Mouse (Mus musculus): ENCODE data around the gene Phactr1. TPM values are rescaled to one million over a fixed set of nuclear protein-coding genes. Genes with fewer than 3 reads are reported as not detected.

The Phactr1 gene
- polyA plus RNA-seq, 1 experiment from 2014 or later = 41.1 TPM

DNA sequence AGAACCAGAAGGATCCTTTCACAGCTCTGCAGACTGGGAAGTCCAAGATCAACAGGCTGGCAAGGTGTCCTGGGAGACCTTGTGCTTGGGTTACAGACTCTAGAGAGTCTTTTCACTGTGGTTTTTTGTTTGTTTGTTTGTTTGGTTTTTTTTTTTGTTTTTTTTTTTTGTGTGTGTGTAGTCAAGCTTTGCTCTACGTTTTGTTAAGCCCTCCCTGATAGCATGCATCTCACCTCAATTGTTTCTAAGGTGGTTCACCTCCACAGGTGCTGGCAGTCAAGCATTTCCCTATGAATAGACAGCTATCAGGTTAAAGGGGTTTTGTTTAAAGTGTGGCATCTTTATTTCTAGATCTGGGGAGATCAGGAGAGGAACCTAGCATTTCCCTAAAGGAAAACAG is 191.7 kb downstream of the Phactr1 start:
- Histone ChIP-seq H3K4me2 (ENCODE audit: low read depth) (no peak overlapping the region), H3K27me3 (ENCODE audit: control insufficient read depth, insufficient read depth, low read length) (no peaks in the 10 kb centered on the region), H3K4me3 (ENCODE audit: low read depth, low read length) (no peak overlapping the region), H3K27ac (ENCODE audit: low read depth, low read length) (no peak overlapping the region), H3K36me3 (ENCODE audit: control insufficient read depth, insufficient read depth, low read length) (no peaks in the 10 kb centered on the region), H3K9ac (ENCODE audit: low read length) (no peak overlapping the region), H3K9me3 (ENCODE audit: control insufficient read depth, low read length) (no peaks in the 10 kb centered on the region), H3K4me1 (ENCODE audit: control insufficient read depth, insufficient read depth, low read length) (no peaks in the 10 kb centered on the region)
- ATAC-seq (ENCODE audit: insufficient read depth, low FRiP score, low TSS enrichment) (no peak), DNase-seq (ENCODE audit: low spot score) (no peak)
- WGBS = 22% methylated on average over 1 of the region's 1 CpGs

DNA sequence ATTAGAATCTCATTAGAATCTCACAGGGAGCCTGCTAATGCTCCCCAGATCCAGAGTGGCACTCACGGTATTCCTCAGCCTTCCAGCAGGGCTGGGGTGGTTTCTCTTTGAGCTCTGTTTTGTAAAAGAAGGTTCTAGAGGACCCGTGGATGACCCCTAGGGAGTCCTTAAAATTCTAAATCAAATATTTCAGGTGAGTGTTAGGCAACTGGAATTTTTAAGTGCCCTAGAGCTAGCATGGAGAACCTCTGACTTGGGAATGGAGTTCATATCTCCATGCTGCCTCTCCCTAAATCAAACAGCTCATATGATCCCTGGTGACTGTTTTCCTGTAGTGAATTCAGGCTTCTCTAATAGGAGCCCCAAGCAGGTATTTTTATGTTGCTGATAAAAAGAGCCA is 197.9 kb downstream of the Phactr1 start:
- Histone ChIP-seq H3K27ac (ENCODE audit: low read depth, low read length) (no peak overlapping the region), H3K9me3 (ENCODE audit: control insufficient read depth, low read length) (no peaks in the 10 kb centered on the region), H3K4me1 (ENCODE audit: control insufficient read depth, insufficient read depth, low read length) (no peaks in the 10 kb centered on the region), H3K4me2 (ENCODE audit: low read depth) (no peak overlapping the region), H3K27me3 (ENCODE audit: control insufficient read depth, insufficient read depth, low read length) (no peaks in the 10 kb centered on the region), H3K9ac (ENCODE audit: low read length) (no peak overlapping the region), H3K4me3 (ENCODE audit: low read depth, low read length) (no peak overlapping the region), H3K36me3 (ENCODE audit: control insufficient read depth, insufficient read depth, low read length) (no peaks in the 10 kb centered on the region)
- DNase-seq (ENCODE audit: low spot score) (no peak), ATAC-seq (ENCODE audit: insufficient read depth, low FRiP score, low TSS enrichment) (no peak)
- WGBS = 53% methylated on average over 2 of the region's 2 CpGs

GRCm38 (mm10) chr13:42884033-42884724 is 203.8 kb downstream of the Phactr1 start:
- DNase-seq (ENCODE audit: low spot score) (no peak), ATAC-seq (ENCODE audit: insufficient read depth, low FRiP score, low TSS enrichment) (no peak)
- H3K9me3 ChIP-seq (ENCODE audit: control insufficient read depth, low read length) = no peaks in the 10 kb centered on the region
- no peak overlapping the region for H3K4me2 ChIP-seq (ENCODE audit: low read depth)
- H3K4me1 ChIP-seq (ENCODE audit: control insufficient read depth, insufficient read depth, low read length) = 0 out of 2 replicates have a peak, but pooled peaks cover 2% of the 10 kb centered on the region
- no peak overlapping the region for H3K9ac ChIP-seq (ENCODE audit: low read length)
- no peak overlapping the region for H3K27ac ChIP-seq (ENCODE audit: low read depth, low read length)
- no peak overlapping the region for H3K4me3 ChIP-seq (ENCODE audit: low read depth, low read length)
- H3K27me3 ChIP-seq (ENCODE audit: control insufficient read depth, insufficient read depth, low read length) = no peaks in the 10 kb centered on the region
- H3K36me3 ChIP-seq (ENCODE audit: control insufficient read depth, insufficient read depth, low read length) = no peaks in the 10 kb centered on the region
- 66% methylated on average over 14 of the region's 14 CpGs for WGBS

DNA sequence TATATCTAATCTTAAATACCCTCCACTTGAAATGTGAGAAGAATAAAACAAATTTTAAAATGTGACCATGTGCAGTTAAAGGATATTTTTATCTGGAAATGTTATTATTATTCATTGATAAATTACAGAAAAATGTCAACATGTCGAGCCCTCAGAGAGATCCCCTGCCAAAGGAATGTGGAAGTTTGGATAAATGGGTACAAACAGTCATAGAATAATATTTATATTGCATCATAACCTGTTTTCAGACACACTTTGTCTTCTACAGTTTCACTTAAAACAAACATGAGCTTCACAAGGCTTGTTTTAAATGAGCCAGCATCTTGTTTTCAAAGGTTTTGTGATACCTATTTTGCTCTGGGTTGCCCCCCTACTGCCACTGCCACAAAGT is 204.3 kb downstream of the Phactr1 start:
- ATAC-seq (ENCODE audit: insufficient read depth, low FRiP score, low TSS enrichment) (no peak), DNase-seq (ENCODE audit: low spot score) (no peak)
- no peaks in the 10 kb centered on the region for H3K9me3 ChIP-seq (ENCODE audit: control insufficient read depth, low read length)
- WGBS = 61% methylated on average over 1 of the region's 1 CpGs
- H3K36me3 ChIP-seq (ENCODE audit: control insufficient read depth, insufficient read depth, low read length) = no peaks in the 10 kb centered on the region
- no peak overlapping the region for H3K4me2 ChIP-seq (ENCODE audit: low read depth)
- no peak overlapping the region for H3K9ac ChIP-seq (ENCODE audit: low read length)
- no peak overlapping the region for H3K27ac ChIP-seq (ENCODE audit: low read depth, low read length)
- no peak overlapping the region for H3K4me3 ChIP-seq (ENCODE audit: low read depth, low read length)
- no peaks in the 10 kb centered on the region for H3K27me3 ChIP-seq (ENCODE audit: control insufficient read depth, insufficient read depth, low read length)
- 0 out of 2 replicates have a peak, but pooled peaks cover 2% of the 10 kb centered on the region for H3K4me1 ChIP-seq (ENCODE audit: control insufficient read depth, insufficient read depth, low read length)

DNA sequence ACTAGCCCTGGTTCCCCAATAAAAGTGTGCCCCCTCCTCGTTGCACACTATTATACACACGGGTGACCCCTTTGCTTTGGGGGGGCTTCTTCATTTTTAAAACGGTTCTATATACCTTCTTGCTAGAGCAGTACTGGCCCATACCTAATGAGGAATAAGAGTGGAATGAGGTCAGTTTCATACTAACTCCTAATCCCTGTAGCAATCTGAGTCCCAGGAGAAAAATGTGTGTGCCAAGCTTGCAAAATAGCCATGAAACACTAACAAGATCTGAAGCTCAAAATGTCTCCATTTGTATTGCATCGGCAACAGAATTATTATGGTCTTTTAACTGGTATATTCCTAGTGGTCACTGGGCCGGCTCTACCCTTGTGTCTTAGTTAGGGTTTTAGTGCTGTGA is 207.3 kb downstream of the Phactr1 start:
- H3K27me3 ChIP-seq (ENCODE audit: control insufficient read depth, insufficient read depth, low read length) = no peaks in the 10 kb centered on the region
- WGBS = 94% methylated on average over 5 of the region's 5 CpGs
- DNase-seq (ENCODE audit: low spot score) = no peak
- H3K4me1 ChIP-seq (ENCODE audit: control insufficient read depth, insufficient read depth, low read length) = 0 out of 2 replicates have a peak, but pooled peaks cover 2% of the 10 kb centered on the region
- H3K4me3 ChIP-seq (ENCODE audit: low read depth, low read length) = no peak overlapping the region
- H3K9me3 ChIP-seq (ENCODE audit: control insufficient read depth, low read length) = no peaks in the 10 kb centered on the region
- H3K27ac ChIP-seq (ENCODE audit: low read depth, low read length) = no peak overlapping the region
- no peaks in the 10 kb centered on the region for H3K36me3 ChIP-seq (ENCODE audit: control insufficient read depth, insufficient read depth, low read length)
- no peak overlapping the region for H3K4me2 ChIP-seq (ENCODE audit: low read depth)
- ATAC-seq (ENCODE audit: insufficient read depth, low FRiP score, low TSS enrichment) = no peak
- H3K9ac ChIP-seq (ENCODE audit: low read length) = no peak overlapping the region

GRCm38 (mm10) chr13:42889516-42890474 is 209.4 kb downstream of the Phactr1 start:
- H3K9me3 ChIP-seq (ENCODE audit: control insufficient read depth, low read length) = no peaks in the 10 kb centered on the region
- H3K36me3 ChIP-seq (ENCODE audit: control insufficient read depth, insufficient read depth, low read length) = no peaks in the 10 kb centered on the region
- DNase-seq (ENCODE audit: low spot score) = no peak
- H3K27me3 ChIP-seq (ENCODE audit: control insufficient read depth, insufficient read depth, low read length) = no peaks in the 10 kb centered on the region
- no peak overlapping the region for H3K9ac ChIP-seq (ENCODE audit: low read length)
- no peaks in the 10 kb centered on the region for H3K4me1 ChIP-seq (ENCODE audit: control insufficient read depth, insufficient read depth, low read length)
- ATAC-seq (ENCODE audit: insufficient read depth, low FRiP score, low TSS enrichment) = no peak
- no peak overlapping the region for H3K4me3 ChIP-seq (ENCODE audit: low read depth, low read length)
- no peak overlapping the region for H3K4me2 ChIP-seq (ENCODE audit: low read depth)
- no peak overlapping the region for H3K27ac ChIP-seq (ENCODE audit: low read depth, low read length)
- WGBS = 81% methylated on average over 12 of the region's 12 CpGs

DNA sequence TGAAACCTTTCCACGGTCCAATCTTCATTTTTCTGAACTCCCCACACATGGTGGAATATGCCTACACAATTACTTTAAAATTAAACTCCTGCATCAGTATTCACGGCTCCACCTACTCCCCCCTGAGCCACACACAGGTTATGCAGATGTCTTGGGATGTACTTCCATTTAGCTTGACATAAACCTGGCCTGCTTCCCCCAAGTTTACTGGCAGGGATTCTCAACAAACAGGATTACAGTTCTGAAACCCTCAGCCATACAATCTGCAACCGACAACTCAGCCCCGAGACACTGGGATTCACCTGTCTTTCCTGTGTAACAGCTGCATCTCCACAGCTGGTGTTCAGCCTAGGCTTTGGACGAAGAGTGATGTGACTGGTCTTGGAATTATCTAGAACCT is 210.2 kb downstream of the Phactr1 start:
- Histone ChIP-seq H3K27ac (ENCODE audit: low read depth, low read length) (no peak overlapping the region), H3K4me2 (ENCODE audit: low read depth) (no peak overlapping the region), H3K9ac (ENCODE audit: low read length) (no peak overlapping the region), H3K4me1 (ENCODE audit: control insufficient read depth, insufficient read depth, low read length) (no peaks in the 10 kb centered on the region), H3K36me3 (ENCODE audit: control insufficient read depth, insufficient read depth, low read length) (no peaks in the 10 kb centered on the region), H3K4me3 (ENCODE audit: low read depth, low read length) (no peak overlapping the region), H3K27me3 (ENCODE audit: control insufficient read depth, insufficient read depth, low read length) (no peaks in the 10 kb centered on the region), H3K9me3 (ENCODE audit: control insufficient read depth, low read length) (no peaks in the 10 kb centered on the region)
- no peak for ATAC-seq (ENCODE audit: insufficient read depth, low FRiP score, low TSS enrichment)
- WGBS = 87% methylated on average over 5 of the region's 5 CpGs
- no peak for DNase-seq (ENCODE audit: low spot score)

DNA sequence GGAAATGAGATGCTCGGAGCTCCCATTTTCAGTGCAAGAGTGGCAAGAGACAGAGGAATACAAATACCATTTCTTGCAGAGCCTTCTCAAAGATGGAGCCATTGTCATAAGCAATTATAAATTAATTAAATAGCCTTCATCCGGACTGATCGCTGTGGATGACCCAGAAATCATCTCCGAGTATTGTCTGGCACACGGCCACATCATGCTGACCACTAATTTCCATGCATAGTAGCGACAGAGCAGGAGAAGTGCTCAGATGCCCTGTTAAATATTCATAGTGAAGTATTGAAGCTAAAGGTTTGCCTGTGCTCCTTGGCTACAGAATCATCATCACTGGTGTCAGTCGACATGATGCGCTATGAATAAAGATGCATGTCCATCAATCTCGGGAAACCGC is 213.6 kb downstream of the Phactr1 start:
- WGBS = 94% methylated on average over 10 of the region's 10 CpGs
- H3K27ac ChIP-seq (ENCODE audit: low read depth, low read length) = no peak overlapping the region

More for the DNA sequence above, 213.6 kb downstream of the Phactr1 start:
- H3K4me1 ChIP-seq (ENCODE audit: control insufficient read depth, insufficient read depth, low read length) = no peaks in the 10 kb centered on the region
- H3K9me3 ChIP-seq (ENCODE audit: control insufficient read depth, low read length) = no peaks in the 10 kb centered on the region
- no peak for ATAC-seq (ENCODE audit: insufficient read depth, low FRiP score, low TSS enrichment)
- H3K27me3 ChIP-seq (ENCODE audit: control insufficient read depth, insufficient read depth, low read length) = no peaks in the 10 kb centered on the region
- H3K36me3 ChIP-seq (ENCODE audit: control insufficient read depth, insufficient read depth, low read length) = no peaks in the 10 kb centered on the region
- no peak for DNase-seq (ENCODE audit: low spot score)
- no peak overlapping the region for H3K4me2 ChIP-seq (ENCODE audit: low read depth)
- H3K9ac ChIP-seq (ENCODE audit: low read length) = no peak overlapping the region
- H3K4me3 ChIP-seq (ENCODE audit: low read depth, low read length) = no peak overlapping the region
